Mouse (Mus musculus) liver, embryonic 14.5 days (tissue): Measurements from ENCODE around the gene Snrpd3.
A peak's percentile ranks its signal among the peaks of the same experiment; 100 is the strongest.

Experiments used
- CTCF ChIP-seq: IDR thresholded peaks from 2 replicates; pipeline ENCODE4 v1.5.1; 2016; ENCODE audit warnings: antibody characterized with exemption, low read depth, control low read depth
- EP300 ChIP-seq: IDR thresholded peaks from 2 replicates; pipeline ENCODE4 v1.6.1; 2016; ENCODE audit warnings: antibody characterized with exemption, low read depth

DNA sequence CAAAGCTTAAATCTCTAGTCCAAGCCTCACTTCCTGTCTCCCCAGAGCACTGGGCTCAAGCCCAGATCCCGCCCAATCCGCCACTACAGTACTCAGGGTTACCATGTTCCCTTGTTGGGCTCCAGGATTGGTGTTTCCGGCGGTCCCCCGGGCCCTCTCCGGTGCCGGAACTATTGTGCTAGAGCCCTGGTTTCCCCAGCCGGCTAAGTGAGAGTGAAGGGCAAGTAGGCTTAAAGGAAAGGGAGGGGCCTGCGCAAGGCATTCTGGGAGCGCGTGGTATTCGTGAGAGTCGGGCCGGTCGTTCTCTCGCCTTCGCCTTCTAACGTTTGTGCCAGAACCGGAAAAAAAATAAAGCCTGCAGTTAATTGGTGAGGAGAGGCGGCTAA, 400 bp downstream of the Snrpd3 start, which contains the start of gene Gucd1:
- TF ChIP-seq CTCF (no peak), EP300 (peak; percentile 47; the same call in 1 of the 2 replicates)
